Mouse (Mus musculus) CH12.LX (cell line): ENCODE data around the gene Zfp276. TPM values are rescaled to one million over a fixed set of nuclear protein-coding genes. Genes with fewer than 3 reads are reported as not detected.

Source experiments
- DNase-seq: peaks from one replicate; pipeline ENCODE4 v3.0.0-alpha.2; 2013; ENCODE audit errors: extremely low read depth
- H3K27ac ChIP-seq: 2 replicates; pipeline ENCODE4 v1.5.1; 2012; ENCODE audit warnings: low read depth, mild to moderate bottlenecking, control low read depth, moderate library complexity; ENCODE audit not compliant: insufficient read depth
- H3K27me3 ChIP-seq: replicated peaks from 2 replicates; pipeline ENCODE3; 2012; ENCODE audit warnings: inconsistent platforms
- H3K36me3 ChIP-seq, 2 experiments: replicated peaks in 1 of 2; 2 replicates each; pipeline versions ENCODE3 to v1.6.1; 2012; ENCODE audit warnings: inconsistent platforms in 1 of 2, low read length in 1 of 2, mild to moderate bottlenecking in 1 of 2, mixed read lengths in 1 of 2, moderate library complexity in 1 of 2; ENCODE audit not compliant: control insufficient read depth in 1 of 2, insufficient read depth in 1 of 2
- H3K4me1 ChIP-seq, 2 experiments: 2 replicates each; pipeline ENCODE4 v1.6.1; 2012; ENCODE audit warnings: inconsistent platforms in 1 of 2, moderate library complexity in 1 of 2; ENCODE audit not compliant: insufficient read depth in 2 of 2, control insufficient read depth in 1 of 2
- H3K4me2 ChIP-seq: 2 replicates; pipeline ENCODE4 v1.6.1; 2012; ENCODE audit warnings: low read depth, mild to moderate bottlenecking, control low read depth; ENCODE audit not compliant: poor library complexity, insufficient read depth, severe bottlenecking
- H3K4me3 ChIP-seq, 3 experiments: fragments of 150-350 bp in 1 of 3; sonication (generic) in 1 of 3; replicated peaks in 1 of 3; 2 replicates each; pipeline versions ENCODE3 to v1.5.1; 2011 to 2012; ENCODE audit warnings: low read depth in 2 of 3, low read length in 2 of 3, mild to moderate bottlenecking in 2 of 3, moderate library complexity in 2 of 3, control low read depth in 1 of 3, improper control_type of control experiment in 1 of 3, inconsistent platforms in 1 of 3, mixed read lengths in 1 of 3; ENCODE audit not compliant: poor library complexity in 1 of 3
- H3K79me2 ChIP-seq: replicated peaks from 2 replicates; pipeline ENCODE4 v1.6.1; 2012; ENCODE audit warnings: mild to moderate bottlenecking, moderate library complexity; ENCODE audit not compliant: control insufficient read depth, poor library complexity, insufficient read depth, severe bottlenecking; ENCODE audit errors: extremely low read depth
- H3K9ac ChIP-seq: 2 replicates; pipeline ENCODE4 v1.6.1; 2012; ENCODE audit warnings: low read depth, mild to moderate bottlenecking, control low read depth, moderate library complexity; ENCODE audit not compliant: insufficient read depth
- H3K9me3 ChIP-seq: replicated peaks from 2 replicates; pipeline ENCODE3; 2012; ENCODE audit warnings: low read length, inconsistent platforms, mixed read lengths
- BHLHE40 ChIP-seq: IDR thresholded peaks from 2 replicates; pipeline ENCODE4 v1.6.1; 2011; ENCODE audit warnings: mild to moderate bottlenecking, low read depth, low read length, improper control_type of control experiment
- CHD1 ChIP-seq: IDR thresholded peaks from 2 replicates; pipeline ENCODE4 v1.6.1; 2012; ENCODE audit warnings: low read depth, low read length, improper control_type of control experiment, inconsistent platforms
- CHD2 ChIP-seq: IDR thresholded peaks from 2 replicates; pipeline ENCODE4 v1.6.1; 2011; ENCODE audit warnings: low read length, improper control_type of control experiment
- CTCF ChIP-seq, 2 experiments: IDR thresholded peaks in 1 of 2; conservative IDR thresholded peaks in 1 of 2; 2 replicates each; pipeline ENCODE4 v1.5.1; 2011 to 2012; ENCODE audit warnings: low read depth in 2 of 2, low read length in 2 of 2, improper control_type of control experiment in 1 of 2, inconsistent platforms in 1 of 2, mild to moderate bottlenecking in 1 of 2, moderate library complexity in 1 of 2
- ELF1 ChIP-seq: IDR thresholded peaks from 2 replicates; pipeline ENCODE4 v1.6.1; 2014; ENCODE audit warnings: low read depth, mild to moderate bottlenecking, inconsistent platforms, low read length, improper control_type of control experiment
- GABPA ChIP-seq: IDR thresholded peaks from 2 replicates; pipeline ENCODE4 v1.6.1; 2012; ENCODE audit warnings: low read depth, low read length, improper control_type of control experiment, inconsistent platforms; ENCODE audit not compliant: insufficient replicate concordance
- HCFC1 ChIP-seq: IDR thresholded peaks from 2 replicates; pipeline ENCODE4 v1.6.1; 2012; ENCODE audit warnings: low read depth, mild to moderate bottlenecking, inconsistent platforms, low read length, improper control_type of control experiment
- IRF4 ChIP-seq: IDR thresholded peaks from 2 replicates; pipeline ENCODE4 v1.6.1; 2014; ENCODE audit warnings: low read depth, mild to moderate bottlenecking, inconsistent platforms, low read length, improper control_type of control experiment
- JUND ChIP-seq: conservative IDR thresholded peaks from 2 replicates; pipeline ENCODE4 v1.6.1; 2011; ENCODE audit warnings: low read depth, low read length, improper control_type of control experiment
- MAFK ChIP-seq: IDR thresholded peaks from 2 replicates; pipeline ENCODE4 v1.6.1; 2011; ENCODE audit warnings: low read length, improper control_type of control experiment; ENCODE audit not compliant: insufficient replicate concordance
- MAX ChIP-seq: IDR thresholded peaks from 2 replicates; pipeline ENCODE4 v1.6.1; 2011; ENCODE audit warnings: low read length, improper control_type of control experiment
- MAZ ChIP-seq: IDR thresholded peaks from 2 replicates; pipeline ENCODE4 v1.6.1; 2012; ENCODE audit warnings: low read depth, mild to moderate bottlenecking, inconsistent platforms, low read length, improper control_type of control experiment, moderate library complexity
- NRF1 ChIP-seq: IDR thresholded peaks from 2 replicates; pipeline ENCODE4 v1.6.1; 2014; ENCODE audit warnings: low read depth, mild to moderate bottlenecking, inconsistent platforms, low read length, improper control_type of control experiment, moderate library complexity
- POLR2AphosphoS2 ChIP-seq: IDR thresholded peaks from 2 replicates; pipeline ENCODE4 v1.6.1; 2011; ENCODE audit warnings: low read depth, low read length, improper control_type of control experiment
- RAD21 ChIP-seq: IDR thresholded peaks from 2 replicates; pipeline ENCODE4 v1.6.1; 2011; ENCODE audit warnings: low read depth, mild to moderate bottlenecking, low read length, improper control_type of control experiment, moderate library complexity
- RCOR1 ChIP-seq: conservative IDR thresholded peaks from 2 replicates; pipeline ENCODE4 v1.6.1; 2012; ENCODE audit warnings: low read depth, mild to moderate bottlenecking, inconsistent platforms, low read length, improper control_type of control experiment
- SMC3 ChIP-seq: IDR thresholded peaks from 2 replicates; pipeline ENCODE4 v1.6.1; 2011; ENCODE audit warnings: low read depth, low read length, improper control_type of control experiment
- TCF12 ChIP-seq: IDR thresholded peaks from 2 replicates; pipeline ENCODE4 v1.6.1; 2014; ENCODE audit warnings: low read depth, mild to moderate bottlenecking, inconsistent platforms, low read length, improper control_type of control experiment
- USF1 ChIP-seq: IDR thresholded peaks from 2 replicates; pipeline ENCODE4 v1.6.1; 2014; ENCODE audit warnings: low read depth, mild to moderate bottlenecking, inconsistent platforms, low read length, improper control_type of control experiment
- USF2 ChIP-seq: conservative IDR thresholded peaks from 2 replicates; pipeline ENCODE4 v1.6.1; 2011; ENCODE audit warnings: low read depth, low read length, improper control_type of control experiment
- dilution Hi-C: fragments of 300-500 bp; cut with MboI; formaldehyde crosslinking; loops from 2 replicates; pipeline ENCODE4 v1.14.3; 2020; ENCODE audit warnings: low sequenced_read_pairs; ENCODE audit not compliant: extremely low pct_unique_long_range_greater_than_20kb, extremely low pct_ligation_motif_present
- in situ Hi-C: fragments of 300-500 bp; cut with MboI; formaldehyde crosslinking; loops from 3 replicates; pipeline ENCODE4 v1.14.3; 2019; ENCODE audit warnings: low sequenced_read_pairs, low pct_ligation_motif_present, low pct_unique_long_range_greater_than_20kb, mixed read lengths
- polyA plus RNA-seq: library from polyadenylated mRNA; unstranded; fragments of >175 nt; gene quantifications from 2 replicates; pipeline ENCODE4 v1.2.1, GENCODE M21; 2012; ENCODE audit warnings: low read depth; ENCODE audit not compliant: insufficient read length
- total RNA-seq, 2 experiments: library from RNA; depleted of rRNA; stranded (reverse); fragments of 300-350 nt in 1 of 2; fragments of >200 nt in 1 of 2; gene quantifications; 2 replicates each; pipeline ENCODE4 v1.2.3; 2012 to 2014

The Zfp276 gene
- total and polyA plus RNA-seq, 3 experiments: 5.5 to 10.2 (median 8.7) TPM

- Histone ChIP-seq H3K27me3 (no peaks in the 10 kb centered on the region), H3K4me1 (peaks cover 4 to 9% of the 10 kb centered on the region in 2 experiments; a peak in 1 of 4 replicates), H3K9ac (no peak overlapping the region), H3K4me3 (no peak overlapping the region), H3K9me3 (no peaks in the 10 kb centered on the region), H3K79me2 (no peaks in the 10 kb centered on the region), H3K36me3 (peaks cover 49 to 88% of the 10 kb centered on the region in 2 experiments)
- in situ Hi-C loops (no loop called here), dilution Hi-C loops (no loop called here)
- no peak for DNase-seq
- no peak for TF ChIP-seq TCF12
- TF ChIP-seq MAFK: no peak
- no peak for TF ChIP-seq CHD1
- no peak for TF ChIP-seq GABPA
- TF ChIP-seq SMC3: no peak
- no peak for TF ChIP-seq RCOR1
- TF ChIP-seq USF2: no peak
- TF ChIP-seq IRF4: no peak
- TF ChIP-seq HCFC1: no peak
- no peak for TF ChIP-seq MAX
- TF ChIP-seq ELF1: no peak
- no peak for TF ChIP-seq CTCF (conservative IDR thresholded peaks at IDR 0.05 in 1 of 2, IDR thresholded peaks at IDR 0.05 in 1 of 2; ENCODE audit: low read depth in 2 of 2, low read length in 2 of 2)
- TF ChIP-seq MAZ: no peak
- TF ChIP-seq POLR2AphosphoS2: no peak
- no peak for TF ChIP-seq CHD2
- TF ChIP-seq NRF1: no peak
- TF ChIP-seq RAD21: no peak
- no peak for TF ChIP-seq JUND
- TF ChIP-seq, all 38 proteins: peak for 0
- Histone ChIP-seq H3K27ac (no peak overlapping the region), H3K4me2 (no peak overlapping the region)
These were observed 38.8 kb downstream of the Zfp276 start for GRCm38 (mm10) chr8:123292785-123293184.

DNA sequence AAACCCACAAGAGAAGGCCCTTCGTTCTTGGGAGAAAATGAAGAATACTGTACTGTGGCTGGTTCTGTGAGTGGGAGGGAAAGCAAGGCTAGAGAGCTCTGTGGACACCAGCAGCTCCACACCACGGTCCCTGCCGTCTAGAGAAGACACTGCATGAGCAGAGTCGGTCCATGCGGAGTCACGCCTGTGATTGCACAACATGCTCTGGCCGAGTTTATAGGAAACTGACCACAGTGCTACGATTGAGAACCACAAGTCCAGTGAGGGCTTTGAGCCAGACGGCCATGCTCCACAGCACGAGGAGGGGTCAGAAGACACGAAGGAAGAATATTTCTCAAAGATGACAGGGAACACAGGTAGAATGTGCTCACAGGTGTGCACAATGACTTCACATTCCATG is 44.3 kb downstream of the Zfp276 start:
- no peak overlapping the region for H3K9ac ChIP-seq
- in situ Hi-C loops (no loop called here), dilution Hi-C loops (no loop called here)
- TF ChIP-seq CHD2 (no peak), BHLHE40 (no peak), CTCF (conservative IDR thresholded peaks at IDR 0.05 in 1 of 2, IDR thresholded peaks at IDR 0.05 in 1 of 2; ENCODE audit: low read depth in 2 of 2, low read length in 2 of 2) (no peak), USF1 (no peak), RCOR1 (no peak), IRF4 (no peak)
- H3K4me1 ChIP-seq: peaks cover 0 to 16% of the 10 kb centered on the region in 2 experiments; a peak in 2 of 4 replicates
- peaks cover 36 to 73% of the 10 kb centered on the region in 2 experiments for H3K36me3 ChIP-seq
- no peaks in the 10 kb centered on the region for H3K27me3 ChIP-seq
- H3K4me2 ChIP-seq: no peak overlapping the region
- no peaks in the 10 kb centered on the region for H3K79me2 ChIP-seq
- DNase-seq: no peak
- H3K27ac ChIP-seq: no peak overlapping the region
- H3K4me3 ChIP-seq: no peak overlapping the region
- H3K9me3 ChIP-seq: no peaks in the 10 kb centered on the region
